Mouse (Mus musculus) intestine, embryonic 15.5 days (tissue): ENCODE data around the gene Ripk1. TPM values are rescaled to one million over a fixed set of nuclear protein-coding genes. Genes with fewer than 3 reads are reported as not detected.

ENCODE experiments used
- ATAC-seq: fragments of 200-750 bp; cut with Nextera tagmentation; 2 replicates; pipeline ENCODE4 v1.8.0; 2017; ENCODE audit warnings: moderate TSS enrichment, moderate library complexity
- H3K27ac ChIP-seq: fragments of 300-500 bp; sonication (generic); 2 replicates; pipeline ENCODE4 v1.5.1; 2015; ENCODE audit warnings: mild to moderate bottlenecking, inconsistent platforms
- H3K27me3 ChIP-seq: fragments of 300-500 bp; sonication (generic); replicated peaks from 2 replicates; pipeline ENCODE4 v1.6.1; 2015; ENCODE audit warnings: inconsistent platforms
- H3K36me3 ChIP-seq: fragments of 300-500 bp; sonication (generic); 2 replicates; pipeline ENCODE4 v1.6.1; 2015; ENCODE audit warnings: inconsistent platforms
- H3K4me1 ChIP-seq: fragments of 300-500 bp; sonication (generic); replicated peaks from 2 replicates; pipeline ENCODE4 v1.6.1; 2015; ENCODE audit warnings: inconsistent platforms
- H3K4me2 ChIP-seq: fragments of 300-500 bp; sonication (generic); replicated peaks from 2 replicates; pipeline ENCODE4 v1.6.1; 2015; ENCODE audit warnings: mild to moderate bottlenecking, inconsistent platforms
- H3K4me3 ChIP-seq: fragments of 300-500 bp; sonication (generic); replicated peaks from 2 replicates; pipeline ENCODE4 v1.5.1; 2015; ENCODE audit warnings: inconsistent platforms
- H3K9ac ChIP-seq: fragments of 300-500 bp; sonication (generic); 2 replicates; pipeline ENCODE4 v1.6.1; 2015; ENCODE audit warnings: inconsistent platforms
- H3K9me3 ChIP-seq: fragments of 300-500 bp; sonication (generic); 2 replicates; pipeline ENCODE4 v1.6.1; 2016; ENCODE audit warnings: inconsistent platforms
- WGBS: fragments of 180-500 bp; shearing (Covaris S2); methylation state at CpG from one replicate; pipeline ENCODE4 v1.1.7; 2015; 5-methylcytosine and 5-hydroxymethylcytosine counted together
- polyA plus RNA-seq: library from polyadenylated mRNA; unstranded; fragments of >200 nt; fragmentation: Nextera tagmentation; extraction: Ambion mirVana; gene quantifications from 2 replicates; pipeline ENCODE4 v1.2.1, GENCODE M21; 2015

Ripk1 gene
- polyA plus RNA-seq, 1 experiment from 2014 or later = 20.4 TPM

DNA sequence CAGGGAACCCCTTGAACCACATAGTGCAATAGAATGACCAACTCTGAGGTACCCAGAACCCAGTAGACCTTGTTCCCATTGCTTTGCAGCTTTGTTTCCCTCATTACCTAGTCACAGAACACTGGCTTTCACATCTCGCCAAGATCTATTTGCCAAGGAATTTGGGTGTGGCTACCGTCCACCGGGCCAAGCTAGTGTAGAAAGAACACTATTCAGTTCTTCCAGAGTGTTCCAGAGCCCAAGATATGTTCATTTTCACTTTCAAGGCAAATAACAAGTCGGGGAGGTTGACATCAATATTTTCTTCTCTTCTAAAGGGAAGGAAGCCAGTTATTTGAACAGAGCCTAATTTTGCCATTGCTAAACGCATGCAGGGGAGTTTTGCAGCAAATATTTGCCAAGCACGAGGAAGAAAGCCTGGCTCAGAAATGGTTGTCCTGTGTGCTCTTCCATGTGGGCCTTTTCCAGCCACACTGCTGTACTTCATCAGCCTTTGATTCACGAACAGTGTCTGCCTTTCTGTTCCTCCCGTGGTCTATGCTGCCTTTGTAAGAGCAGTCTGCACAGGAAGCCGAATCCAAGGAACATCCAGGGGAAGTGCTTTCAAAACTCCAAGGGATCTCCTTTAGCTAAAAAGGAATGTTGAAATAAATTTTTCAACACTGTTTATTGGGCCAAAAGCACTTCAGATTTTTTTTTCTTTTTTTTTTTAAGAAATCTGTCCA, 82.0 kb downstream of the Ripk1 start:
- H3K4me1 ChIP-seq = no peaks in the 10 kb centered on the region
- H3K4me2 ChIP-seq = no peak overlapping the region
- no peak overlapping the region for H3K9ac ChIP-seq
- no peaks in the 10 kb centered on the region for H3K27me3 ChIP-seq
- WGBS = 43% methylated on average over 9 of the region's 9 CpGs
- no peak overlapping the region for H3K27ac ChIP-seq
- no peak for ATAC-seq
- no peak overlapping the region for H3K4me3 ChIP-seq
- no peaks in the 10 kb centered on the region for H3K36me3 ChIP-seq
- no peaks in the 10 kb centered on the region for H3K9me3 ChIP-seq

Other genes starting within 250 kb of the Ripk1 start
- not detected in 2 replicates for gene Serpinb6e, start 159.0 kb upstream of the Ripk1 start, polyA plus RNA-seq
- gene Serpinb6c, start 96.7 kb upstream of the Ripk1 start, polyA plus RNA-seq = not detected in 2 replicates
- 40.5 and 43.3 TPM in 2 replicates for gene Nqo2, start 37.7 kb upstream of the Ripk1 start, polyA plus RNA-seq
- 120 and 124 TPM in 2 replicates for gene Serpinb6a, start 431 bp downstream of the Ripk1 start, polyA plus RNA-seq
- gene Bphl, start 35.2 kb downstream of the Ripk1 start, polyA plus RNA-seq = 57.6 and 60.4 TPM in 2 replicates
- 170 TPM in 2 replicates for gene Tubb2a, start 75.6 kb downstream of the Ripk1 start, polyA plus RNA-seq
- 33.5 and 34.2 TPM in 2 replicates for gene Tubb2b, start 128.1 kb downstream of the Ripk1 start, polyA plus RNA-seq
- 71.3 and 88.2 TPM in 2 replicates for gene Psmg4, start 160.6 kb downstream of the Ripk1 start, polyA plus RNA-seq